Comparison of ENCODE assay signal across 9 mouse cellular contexts in genomic region chr5:28520800-28521707, GRCm38 (mm10). TPM values are rescaled to one million over a fixed set of nuclear protein-coding genes. Genes with fewer than 3 reads are reported as not detected.
DNase-seq lines count a peak whose midpoint lies in the region; ATAC-seq and TF ChIP-seq lines count a peak whose summit lies in the region.
"Had no signal": no experiment of that assay in that cellular context is flagged by ENCODE, and none has a peak within 500 bp of the region (broad histone marks: within the 10 kb centered on the region; RNA-seq: fewer than 3 reads in every experiment).

No protein-coding gene starts in this region.

- no peak for TF ChIP-seq EP300 in heart, postnatal 0 days (IDR thresholded peaks at IDR 0.05; ENCODE audit: low read depth)

- H3K4me1 ChIP-seq in forebrain, embryonic 14.5 days (ENCODE audit: control insufficient read depth, insufficient read depth, low read length) = peaks cover 8% of the 10 kb centered on the region
- H3K4me1 ChIP-seq in heart, postnatal 0 days (ENCODE audit: control insufficient read depth, insufficient read depth) = peaks cover 9% of the 10 kb centered on the region

- no peaks in the 10 kb centered on the region for H3K27me3 ChIP-seq in forebrain, embryonic 14.5 days (replicated peaks; ENCODE audit: control insufficient read depth, insufficient read depth, low read length)
- H3K27me3 ChIP-seq in heart, postnatal 0 days (ENCODE audit: control insufficient read depth, insufficient read depth, low read length) = no peaks in the 10 kb centered on the region

- H3K27ac ChIP-seq in forebrain, embryonic 14.5 days (ENCODE audit: low read depth, low read length) = peak overlapping the region; percentile 14; the same call in 1 of the 2 replicates
- H3K27ac ChIP-seq in heart, postnatal 0 days (ENCODE audit: low read depth) = no peak overlapping the region

- TF ChIP-seq CTCF in heart, postnatal 0 days (IDR thresholded peaks at IDR 0.05; ENCODE audit: low read depth) = no peak

- 27% methylated on average over 9 of the region's 9 CpGs for WGBS in forebrain, embryonic 14.5 days
- WGBS in heart, postnatal 0 days = 12% methylated on average over 9 of the region's 9 CpGs

- H3K9ac ChIP-seq in forebrain, embryonic 14.5 days (ENCODE audit: low read length) = no peak overlapping the region
- no peak overlapping the region for H3K9ac ChIP-seq in heart, postnatal 0 days (replicated peaks; ENCODE audit: low read depth, low read length)

- no peak overlapping the region for H3K4me3 ChIP-seq in forebrain, embryonic 14.5 days (ENCODE audit: low read depth, low read length)
- H3K4me3 ChIP-seq in heart, postnatal 0 days (ENCODE audit: low read depth, low read length) = no peak overlapping the region

- no peaks in the 10 kb centered on the region for H3K9me3 ChIP-seq in forebrain, embryonic 14.5 days (replicated peaks; ENCODE audit: control insufficient read depth, low read length)
- H3K9me3 ChIP-seq in heart, postnatal 0 days (replicated peaks; ENCODE audit: control insufficient read depth, low read length) = no peaks in the 10 kb centered on the region

- H3K4me2 ChIP-seq in forebrain, embryonic 14.5 days (ENCODE audit: low read length) = no peak overlapping the region
- H3K4me2 ChIP-seq in heart, postnatal 0 days (ENCODE audit: low read depth, low read length) = peak overlapping the region; percentile 20

- H3K36me3 ChIP-seq in forebrain, embryonic 14.5 days (ENCODE audit: control insufficient read depth, insufficient read depth, low read length) = no peaks in the 10 kb centered on the region
- no peaks in the 10 kb centered on the region for H3K36me3 ChIP-seq in heart, postnatal 0 days (replicated peaks; ENCODE audit: control insufficient read depth, insufficient read depth, low read length)

- ATAC-seq in forebrain, embryonic 14.5 days = peak; percentile 75
- ATAC-seq in heart, postnatal 0 days (ENCODE audit: insufficient read depth, low read depth) = peak; percentile 27; the same call in 1 of the 2 replicates
- ATAC-seq in megakaryocyte-erythroid progenitor cell, adult 5-6 weeks (replicated peaks; ENCODE audit: low FRiP score, low TSS enrichment, poor library complexity, severe bottlenecking) = no peak

- DNase-seq in ovary, postnatal 36 days (ENCODE audit: low spot score) = peak; percentile 52
- DNase-seq in ovary, postnatal 14 days (ENCODE audit: low spot score) = no peak
- DNase-seq in forebrain, embryonic 14.5 days (ENCODE audit: low spot score) = peak; percentile 67
- peak; percentile 47 for DNase-seq in heart, postnatal 0 days (ENCODE audit: low spot score)
- peak; percentile 22 for DNase-seq in left cerebral cortex, adult 11 months (ENCODE audit: low spot score)
- DNase-seq in right cerebral cortex, postnatal 14 days = peak; percentile 73
- DNase-seq in c-Kit-positive CD71-positive TER-119-positive erythroid progenitor cells, embryonic 14.5 days (ENCODE audit: low spot score) = no peak

RNA-seq across cellular contexts. Expression of gene Shh, which starts 54.0 kb away (rescaled TPM):
- 0.70 and 0.84 TPM in 2 replicates for polyA plus RNA-seq in forebrain, embryonic 14.5 days (2014; fragmentation: Nextera tagmentation; extraction: Ambion mirVana)
- 0.38 TPM in 1 of 2 replicates, not detected in the other for total RNA-seq in heart, postnatal 0 days (2014; rRNA removed; ENCODE audit: low replicate concordance)
- polyA plus RNA-seq in heart, postnatal 0 days (2015; fragmentation: Nextera tagmentation; extraction: Ambion mirVana) = not detected in 2 replicates
- not detected in 2 replicates for total RNA-seq in megakaryocyte-erythroid progenitor cell, adult 5-6 weeks (2014; fragmentation: Nextera tagmentation)
- total RNA-seq in megakaryocyte-erythroid progenitor cell, adult 5-6 weeks (2017) = not detected in 2 replicates
- total RNA-seq: hematopoietic stem cell, adult 5-6 weeks had no signal

Comparison
In these comparisons a context has a peak if more than half of its experiments do, and no peak if none do; other contexts are left out.
1. DNase-seq: peak in ovary, postnatal 36 days (single experiment), forebrain, embryonic 14.5 days (single experiment), heart, postnatal 0 days (single experiment), left cerebral cortex, adult 11 months (single experiment) and right cerebral cortex, postnatal 14 days (single experiment); none in ovary, postnatal 14 days (single experiment) and c-Kit-positive CD71-positive TER-119-positive erythroid progenitor cells, embryonic 14.5 days (single experiment).